Mouse (Mus musculus) stomach, embryonic 15.5 days (tissue): Measurements from ENCODE around the gene Olfr131. TPM values are rescaled to one million over a fixed set of nuclear protein-coding genes. Genes with fewer than 3 reads are reported as not detected.
"Not testable (repeated sequence)": the region's sequence is repeated elsewhere in the genome, so short reads cannot be mapped to it uniquely, and the experiment has no call there.

ENCODE experiments used
- ATAC-seq: fragments of 200-750 bp; cut with Nextera tagmentation; 2 replicates; pipeline ENCODE4 v1.8.0; 2017; ENCODE audit warnings: low read depth, moderate number of reproducible peaks, moderate TSS enrichment; ENCODE audit not compliant: insufficient read depth, low FRiP score
- H3K27ac ChIP-seq: fragments of 300-500 bp; sonication (generic); 2 replicates; pipeline ENCODE4 v1.5.1; 2015; ENCODE audit warnings: mild to moderate bottlenecking, inconsistent platforms
- H3K27me3 ChIP-seq: fragments of 300-500 bp; sonication (generic); replicated peaks from 2 replicates; pipeline ENCODE4 v1.6.1; 2015; ENCODE audit warnings: inconsistent platforms
- H3K36me3 ChIP-seq: fragments of 300-500 bp; sonication (generic); 2 replicates; pipeline ENCODE4 v1.6.1; 2015; ENCODE audit warnings: inconsistent platforms
- H3K4me1 ChIP-seq: fragments of 300-500 bp; sonication (generic); 2 replicates; pipeline ENCODE4 v1.6.1; 2015; ENCODE audit warnings: inconsistent platforms
- H3K4me2 ChIP-seq: fragments of 300-500 bp; sonication (generic); 2 replicates; pipeline ENCODE4 v1.6.1; 2015; ENCODE audit warnings: mild to moderate bottlenecking, inconsistent platforms
- H3K4me3 ChIP-seq: fragments of 300-500 bp; sonication (generic); replicated peaks from 2 replicates; pipeline ENCODE4 v1.5.1; 2015; ENCODE audit warnings: inconsistent platforms
- H3K9ac ChIP-seq: fragments of 300-500 bp; sonication (generic); 2 replicates; pipeline ENCODE4 v1.6.1; 2015; ENCODE audit warnings: inconsistent platforms
- H3K9me3 ChIP-seq: fragments of 300-500 bp; sonication (generic); 2 replicates; pipeline ENCODE4 v1.6.1; 2016; ENCODE audit warnings: inconsistent platforms
- WGBS: fragments of 180-500 bp; shearing (Covaris S2); methylation state at CpG from one replicate; pipeline ENCODE4 v1.1.7; 2015; 5-methylcytosine and 5-hydroxymethylcytosine counted together
- polyA plus RNA-seq: library from polyadenylated mRNA; unstranded; fragments of >200 nt; fragmentation: Nextera tagmentation; extraction: Ambion mirVana; gene quantifications from 2 replicates; pipeline ENCODE4 v1.2.1, GENCODE M21; 2015

The Olfr131 gene
- not detected in 2 replicates for polyA plus RNA-seq

- Histone ChIP-seq H3K36me3 (no peaks in the 10 kb centered on the region), H3K4me3 (no peak within 1 kb of the TSS), H3K4me2 (no peak within 1 kb of the TSS), H3K27ac (no peak within 1 kb of the TSS), H3K9ac (no peak within 1 kb of the TSS), H3K4me1 (no peaks in the 10 kb centered on the region), H3K9me3 (no peaks in the 10 kb centered on the region), H3K27me3 (no peaks in the 10 kb centered on the region)
- ATAC-seq, result no peak
Measured at GRCm38 (mm10) chr17:38088593-38088992, at the start of gene Olfr131. Olfr131 (minus strand) TSS chr17:38088693.

- H3K4me2 ChIP-seq, result no peak within 1 kb of the TSS
- 64% methylated on average over 1 of the region's 1 CpGs for WGBS
- H3K9ac ChIP-seq, result no peak within 1 kb of the TSS
- H3K36me3 ChIP-seq, result no peaks in the 10 kb centered on the region
- ATAC-seq, result no peak
- H3K4me3 ChIP-seq, result no peak within 1 kb of the TSS
- H3K4me1 ChIP-seq, result no peaks in the 10 kb centered on the region
- no peaks in the 10 kb centered on the region for H3K27me3 ChIP-seq
- H3K9me3 ChIP-seq, result no peaks in the 10 kb centered on the region
- no peak within 1 kb of the TSS for H3K27ac ChIP-seq
Measured at GRCm38 (mm10) chr17:38134426-38134825, 45.9 kb upstream of the Olfr131 start, which contains the start of gene Olfr132. Olfr132 (minus strand) TSS chr17:38134526.

DNA sequence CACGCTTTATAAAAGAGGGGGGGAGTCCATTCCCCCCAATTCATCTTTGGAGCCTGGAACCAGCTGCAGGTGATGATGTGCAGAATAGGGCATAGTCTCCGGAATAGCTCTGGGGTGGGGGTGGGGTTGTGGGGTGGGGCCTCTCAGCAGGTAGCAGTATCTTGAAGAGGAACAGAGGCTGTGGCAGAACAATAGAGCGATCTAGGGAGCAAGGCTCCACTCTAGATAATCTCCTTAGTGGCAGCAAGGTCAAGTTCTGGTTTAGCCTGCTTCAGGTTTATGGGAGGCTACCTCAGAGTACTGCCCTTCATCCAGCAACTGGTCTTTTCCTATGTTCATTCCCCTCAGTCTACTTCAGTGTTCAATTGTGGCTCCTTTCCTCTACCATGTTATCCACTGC is 36.9 kb upstream of the Olfr131 start:
- 81% methylated on average over 3 of the region's 3 CpGs for WGBS
- H3K36me3 ChIP-seq, H3K27me3 ChIP-seq, H3K4me3 ChIP-seq, H3K9ac ChIP-seq, H3K9me3 ChIP-seq, H3K4me2 ChIP-seq, H3K27ac ChIP-seq, H3K4me1 ChIP-seq, ATAC-seq: not testable (repeated sequence)

- H3K4me1 ChIP-seq, H3K9me3 ChIP-seq, H3K9ac ChIP-seq, H3K27me3 ChIP-seq, ATAC-seq, H3K4me2 ChIP-seq, H3K4me3 ChIP-seq, H3K36me3 ChIP-seq, H3K27ac ChIP-seq: not testable (repeated sequence)
- 74% methylated on average over 1 of the region's 1 CpGs for WGBS
Measured at GRCm38 (mm10) chr17:38124199-38124598, 35.7 kb upstream of the Olfr131 start.

GRCm38 (mm10) chr17:38082364-38082763 is 6.1 kb downstream of the Olfr131 start:
- no peak overlapping the region for H3K9ac ChIP-seq
- ATAC-seq, result no peak
- H3K27ac ChIP-seq, result no peak overlapping the region
- H3K4me3 ChIP-seq, result no peak overlapping the region
- WGBS, result 82% methylated on average over 4 of the region's 4 CpGs
- no peaks in the 10 kb centered on the region for H3K27me3 ChIP-seq
- no peaks in the 10 kb centered on the region for H3K9me3 ChIP-seq
- H3K4me1 ChIP-seq, result no peaks in the 10 kb centered on the region
- H3K4me2 ChIP-seq, result no peak overlapping the region
- H3K36me3 ChIP-seq, result no peaks in the 10 kb centered on the region

DNA sequence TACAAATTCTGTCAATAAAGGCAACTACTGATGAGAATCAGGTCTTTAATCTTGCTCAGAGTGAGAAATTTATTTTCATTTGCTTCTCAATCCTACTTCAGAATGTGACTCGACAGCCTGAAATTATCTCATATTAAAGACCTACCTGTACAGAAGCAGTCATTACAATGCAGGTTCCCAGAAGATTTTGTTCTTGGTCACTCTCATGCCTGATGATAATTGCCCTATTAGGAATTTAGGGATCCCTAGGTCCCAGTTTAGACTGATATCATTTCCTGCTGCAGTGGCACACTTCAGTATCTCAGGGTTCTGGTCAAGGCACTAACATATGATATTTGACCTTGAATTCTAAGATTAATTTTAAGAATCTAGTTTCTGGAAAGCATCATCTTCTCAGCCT is 24.9 kb downstream of the Olfr131 start, which contains the start of gene Olfr130:
Gene Olfr130 (plus strand): TSS at position 301 of the 400 bp plus-strand sequence.
- H3K36me3 ChIP-seq, result no peaks in the 10 kb centered on the region
- H3K4me2 ChIP-seq, result no peak within 1 kb of the TSS
- H3K9me3 ChIP-seq, result no peaks in the 10 kb centered on the region
- H3K27ac ChIP-seq, result no peak within 1 kb of the TSS
- H3K27me3 ChIP-seq, result no peaks in the 10 kb centered on the region
- no peak within 1 kb of the TSS for H3K9ac ChIP-seq
- no peak for ATAC-seq
- no peaks in the 10 kb centered on the region for H3K4me1 ChIP-seq
- no peak within 1 kb of the TSS for H3K4me3 ChIP-seq
- WGBS, result 91% methylated on average over 1 of the region's 1 CpGs

GRCm38 (mm10) chr17:38059979-38060378 is 28.5 kb downstream of the Olfr131 start, which contains the start of gene Olfr129:
Olfr129 (minus strand) TSS chr17:38060079.
- H3K27ac ChIP-seq, result no peak within 1 kb of the TSS
- H3K4me2 ChIP-seq, result no peak within 1 kb of the TSS
- WGBS, result 56% methylated on average over 1 of the region's 1 CpGs
- H3K36me3 ChIP-seq, result no peaks in the 10 kb centered on the region
- no peak for ATAC-seq
- H3K27me3 ChIP-seq, result no peaks in the 10 kb centered on the region
- H3K9me3 ChIP-seq, result no peaks in the 10 kb centered on the region
- H3K4me1 ChIP-seq, result no peaks in the 10 kb centered on the region
- no peak within 1 kb of the TSS for H3K9ac ChIP-seq
- H3K4me3 ChIP-seq, result no peak within 1 kb of the TSS

Other genes starting within 250 kb of the Olfr131 start
- not detected in 2 replicates for gene Olfr126, start 241.2 kb downstream of the Olfr131 start, polyA plus RNA-seq
- not detected in 2 replicates for gene Olfr127, start 188.3 kb downstream of the Olfr131 start, polyA plus RNA-seq
- not detected in 2 replicates for gene Olfr128, start 168.1 kb downstream of the Olfr131 start, polyA plus RNA-seq
- gene Olfr761, start 135.6 kb downstream of the Olfr131 start, polyA plus RNA-seq, result not detected in 2 replicates
- gene Olfr129, start 28.6 kb downstream of the Olfr131 start, polyA plus RNA-seq, result not detected in 2 replicates
- not detected in 2 replicates for gene Olfr130, start 24.8 kb downstream of the Olfr131 start, polyA plus RNA-seq
- not detected in 2 replicates for gene Olfr132, start 45.8 kb upstream of the Olfr131 start, polyA plus RNA-seq
- gene Olfr133, start 56.6 kb upstream of the Olfr131 start, polyA plus RNA-seq, result not detected in 2 replicates
- not detected in 2 replicates for gene Olfr134, start 82.7 kb upstream of the Olfr131 start, polyA plus RNA-seq
- gene Olfr135, start 115.6 kb upstream of the Olfr131 start, polyA plus RNA-seq, result not detected in 2 replicates
- not detected in 2 replicates for gene Olfr138, start 172.3 kb upstream of the Olfr131 start, polyA plus RNA-seq
- not detected in 2 replicates for gene Olfr137, start 218.9 kb upstream of the Olfr131 start, polyA plus RNA-seq
- not detected in 2 replicates for gene Olfr136, start 241.1 kb upstream of the Olfr131 start, polyA plus RNA-seq